Mouse (Mus musculus) liver, postnatal 0 days (tissue): ENCODE results near the gene Cd72.

Experiments
- CTCF ChIP-seq: sonication (generic); IDR thresholded peaks from 2 replicates; pipeline ENCODE4 v1.5.1; 2016; ENCODE audit warnings: antibody characterized with exemption, low read depth
- EP300 ChIP-seq: IDR thresholded peaks from 2 replicates; pipeline ENCODE4 v1.6.1; 2016; ENCODE audit warnings: antibody characterized with exemption, low read depth, mild to moderate bottlenecking

GRCm38 (mm10) chr4:43425197-43425596 lies 29.2 kb downstream of the Cd72 start:
- TF ChIP-seq EP300 (no peak), CTCF (no peak)
